Mouse (Mus musculus): ENCODE data around the gene Gstm3.

- TF ChIP-seq POLR2A (IDR thresholded peaks at IDR 0.05; ENCODE audit: insufficient read depth, low read depth, low read length) (no peak), EP300 (IDR thresholded peaks at IDR 0.05; ENCODE audit: insufficient read depth, low read depth, low read length) (no peak), CTCF (IDR thresholded peaks at IDR 0.05) (no peak)
These were observed 45.3 kb upstream of the Gstm3 start for GRCm38 (mm10) chr3:108014098-108014973.

Measured in heart, adult 2 months (tissue).